Mouse (Mus musculus) kidney, adult 2 months (tissue): Measurements from ENCODE around the gene Ccl12. TPM values are rescaled to one million over a fixed set of nuclear protein-coding genes. Genes with fewer than 3 reads are reported as not detected.

ENCODE experiments used
- DNase-seq: peaks from one replicate; pipeline ENCODE4 v3.0.0; 2021
- H3K27ac ChIP-seq: fragments of 200-500 bp; 2 replicates; pipeline ENCODE4 v1.5.1; 2012; ENCODE audit warnings: low read depth, low read length, control low read depth, inconsistent platforms; ENCODE audit not compliant: insufficient read depth
- H3K27me3 ChIP-seq: fragments of 200-500 bp; replicated peaks from 2 replicates; pipeline ENCODE4 v1.6.1; 2012; ENCODE audit warnings: mild to moderate bottlenecking, moderate library complexity, low read length, inconsistent platforms; ENCODE audit not compliant: control insufficient read depth, insufficient read depth
- H3K36me3 ChIP-seq: fragments of 200-500 bp; 2 replicates; pipeline ENCODE4 v1.6.1; 2012; ENCODE audit warnings: mild to moderate bottlenecking, moderate library complexity, low read length, inconsistent platforms; ENCODE audit not compliant: control insufficient read depth, insufficient read depth
- H3K4me1 ChIP-seq: fragments of 200-500 bp; 2 replicates; pipeline ENCODE4 v1.6.1; 2011; ENCODE audit warnings: low read length; ENCODE audit not compliant: control insufficient read depth, insufficient read depth
- H3K4me3 ChIP-seq: fragments of 200-500 bp; 2 replicates; pipeline ENCODE4 v1.5.1; 2011; ENCODE audit warnings: mild to moderate bottlenecking, low read depth, low read length, control low read depth; ENCODE audit not compliant: insufficient read depth
- CTCF ChIP-seq: fragments of 200-500 bp; conservative IDR thresholded peaks from 2 replicates; pipeline ENCODE4 v1.5.1; 2011; ENCODE audit warnings: low read depth, mild to moderate bottlenecking, control low read depth, low read length, moderate library complexity, mixed read lengths; ENCODE audit not compliant: insufficient read depth, insufficient read length
- POLR2A ChIP-seq: fragments of 200-500 bp; IDR thresholded peaks from one replicate; pipeline ENCODE4 v1.6.1; 2011; ENCODE audit warnings: low read depth, low read length, control low read depth
- WGBS: fragments of 180-500 bp; shearing (Covaris S2); methylation state at CpG from one replicate; pipeline ENCODE4 v1.1.7; 2018; 5-methylcytosine and 5-hydroxymethylcytosine counted together
- polyA plus RNA-seq: library from polyadenylated mRNA; depleted of rRNA; stranded (reverse); fragments of >200 nt; gene quantifications from 2 replicates; pipeline ENCODE4 v1.2.3, GENCODE M21; 2012; rRNA removed

Ccl12 gene
- polyA plus RNA-seq: 1.2 and 2.3 TPM in 2 replicates

- no peak within 1 kb of the TSS for H3K27ac ChIP-seq
Observed at GRCm38 (mm10) chr11:82101529-82101928, at the start of gene Ccl12. TSS of gene Ccl12 (plus strand) at chr11:82101845.

GRCm38 (mm10) chr11:82053849-82054248, 47.8 kb upstream of the Ccl12 start:
- no peak for DNase-seq
- Histone ChIP-seq H3K36me3 (no peaks in the 10 kb centered on the region), H3K4me1 (no peaks in the 10 kb centered on the region), H3K4me3 (no peak overlapping the region), H3K27ac (no peak overlapping the region), H3K27me3 (no peaks in the 10 kb centered on the region)
- TF ChIP-seq POLR2A (no peak), CTCF (no peak)
- 71% methylated on average over 7 of the region's 7 CpGs for WGBS

More at GRCm38 (mm10) chr11:82101529-82101928, at the start of gene Ccl12:
- H3K36me3 ChIP-seq: no peaks in the 10 kb centered on the region
- no peaks in the 10 kb centered on the region for H3K4me1 ChIP-seq
- no peak within 1 kb of the TSS for H3K4me3 ChIP-seq
- TF ChIP-seq CTCF (no peak), POLR2A (no peak)
- DNase-seq: no peak
- no peaks in the 10 kb centered on the region for H3K27me3 ChIP-seq
- WGBS: 54% methylated on average over 2 of the region's 2 CpGs

- TF ChIP-seq POLR2A: no peak
- no peak for TF ChIP-seq CTCF
- Histone ChIP-seq H3K36me3 (no peaks in the 10 kb centered on the region), H3K27me3 (no peaks in the 10 kb centered on the region), H3K4me3 (no peak within 1 kb of the TSS), H3K4me1 (no peaks in the 10 kb centered on the region), H3K27ac (no peak within 1 kb of the TSS)
- no peak for DNase-seq
- WGBS: 56% methylated on average over 6 of the region's 6 CpGs
Observed at GRCm38 (mm10) chr11:82057646-82058045, 44.0 kb upstream of the Ccl12 start, which contains the start of gene Ccl11. TSS of gene Ccl11 (plus strand) at chr11:82057823.

GRCm38 (mm10) chr11:82062226-82062625, 39.4 kb upstream of the Ccl12 start:
- no peaks in the 10 kb centered on the region for H3K27me3 ChIP-seq
- WGBS: 82% methylated on average over 3 of the region's 3 CpGs
- no peak for TF ChIP-seq POLR2A
- TF ChIP-seq CTCF: no peak
- DNase-seq: no peak
- no peak overlapping the region for H3K27ac ChIP-seq
- no peaks in the 10 kb centered on the region for H3K4me1 ChIP-seq
- H3K4me3 ChIP-seq: no peak overlapping the region
- H3K36me3 ChIP-seq: no peaks in the 10 kb centered on the region

GRCm38 (mm10) chr11:82063454-82063853, 38.2 kb upstream of the Ccl12 start:
- TF ChIP-seq CTCF (no peak), POLR2A (no peak)
- H3K36me3 ChIP-seq: no peaks in the 10 kb centered on the region
- no peak overlapping the region for H3K27ac ChIP-seq
- H3K4me3 ChIP-seq: no peak overlapping the region
- H3K27me3 ChIP-seq: no peaks in the 10 kb centered on the region
- WGBS: 67% methylated on average over 2 of the region's 2 CpGs
- no peak for DNase-seq
- no peaks in the 10 kb centered on the region for H3K4me1 ChIP-seq

- H3K27ac ChIP-seq: no peak overlapping the region
- DNase-seq: no peak
- no peak overlapping the region for H3K4me3 ChIP-seq
- no peaks in the 10 kb centered on the region for H3K4me1 ChIP-seq
- no peaks in the 10 kb centered on the region for H3K27me3 ChIP-seq
- TF ChIP-seq POLR2A (no peak), CTCF (no peak)
- 72% methylated on average over 7 of the region's 7 CpGs for WGBS
- H3K36me3 ChIP-seq: no peaks in the 10 kb centered on the region
Observed at GRCm38 (mm10) chr11:82066953-82067571, 34.6 kb upstream of the Ccl12 start.

GRCm38 (mm10) chr11:82071076-82071475, 30.6 kb upstream of the Ccl12 start:
- TF ChIP-seq CTCF (no peak), POLR2A (no peak)
- no peak for DNase-seq
- 81% methylated on average over 3 of the region's 3 CpGs for WGBS

More at GRCm38 (mm10) chr11:82071076-82071475, 30.6 kb upstream of the Ccl12 start:
- Histone ChIP-seq H3K27me3 (no peaks in the 10 kb centered on the region), H3K27ac (no peak overlapping the region), H3K4me1 (no peaks in the 10 kb centered on the region), H3K36me3 (no peaks in the 10 kb centered on the region), H3K4me3 (no peak overlapping the region)
